In the genomic region with DNA sequence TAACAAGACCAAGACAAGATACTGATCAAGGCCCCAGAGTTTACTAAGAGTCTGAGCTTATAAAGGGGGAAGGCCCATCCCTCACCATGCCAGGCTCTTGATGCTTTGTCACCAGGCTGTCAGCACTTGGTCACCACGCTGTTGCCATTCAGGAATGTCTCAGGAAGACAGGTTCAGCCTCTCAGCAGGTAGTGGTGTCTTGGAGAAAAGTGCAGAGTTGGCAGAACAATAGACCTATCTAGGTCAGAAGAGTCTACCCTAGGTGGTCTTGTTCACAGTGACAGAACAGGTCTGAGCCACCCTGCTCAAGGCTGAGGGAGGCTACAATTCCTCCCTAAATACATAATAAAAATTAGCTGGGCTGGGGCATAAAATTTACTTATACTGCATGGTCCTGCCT, we compare ENCODE assay signal across 32 mouse cellular contexts. TPM values are rescaled to one million over a fixed set of nuclear protein-coding genes. Genes with fewer than 3 reads are reported as not detected.
"Had no signal": no experiment of that assay in that cellular context is flagged by ENCODE, and none has a peak within 500 bp of the region (broad histone marks: within the 10 kb centered on the region; RNA-seq: fewer than 3 reads in every experiment).

No protein-coding gene starts in this region.

RNA-seq across cellular contexts. Expression of a gene that starts 5.8 kb away (rescaled TPM):
- total RNA-seq: gastrocnemius, adult 18-20 months; gastrocnemius, adult 8-10 months; gastrocnemius, postnatal 14 days; gastrocnemius, postnatal 36 days; heart, adult 2 months; heart, postnatal 14 days; heart, postnatal 36 days; hematopoietic stem cell, adult 5-6 weeks; layer of hippocampus, adult 2 months; layer of hippocampus, postnatal 10 days; layer of hippocampus, postnatal 25 days; left cerebral cortex, adult 2 months; left cerebral cortex, postnatal 14 days; left cerebral cortex, postnatal 36 days had no signal
- polyA plus RNA-seq: gonadal fat pad, adult 2 months; heart, adult 2 months; heart, embryonic 11.5 days; heart, embryonic 13.5 days; heart, embryonic 15.5 days; heart, postnatal 0 days; hindbrain, embryonic 13.5 days; hindbrain, embryonic 16.5 days; inflammation-experienced regulatory T-cells, adult 6 months; intestine, embryonic 15.5 days; intestine, postnatal 0 days; kidney, embryonic 14.5 days; kidney, embryonic 16.5 days; limb, embryonic 10.5 days; limb, embryonic 12.5 days; limb, embryonic 14.5 days; liver, embryonic 11.5 days; liver, embryonic 13.5 days; liver, embryonic 15.5 days had no signal

RNA-seq across cellular contexts. Expression of a gene that starts 46.1 kb away (rescaled TPM):
- total RNA-seq: gastrocnemius, adult 18-20 months; gastrocnemius, adult 8-10 months; gastrocnemius, postnatal 14 days; gastrocnemius, postnatal 36 days; heart, adult 2 months; heart, postnatal 14 days; heart, postnatal 36 days; hematopoietic stem cell, adult 5-6 weeks; layer of hippocampus, adult 2 months; layer of hippocampus, postnatal 10 days; layer of hippocampus, postnatal 25 days; left cerebral cortex, adult 2 months; left cerebral cortex, postnatal 14 days; left cerebral cortex, postnatal 36 days had no signal
- polyA plus RNA-seq: gonadal fat pad, adult 2 months; heart, adult 2 months; heart, embryonic 11.5 days; heart, embryonic 13.5 days; heart, embryonic 15.5 days; heart, postnatal 0 days; hindbrain, embryonic 13.5 days; hindbrain, embryonic 16.5 days; intestine, embryonic 15.5 days; intestine, postnatal 0 days; kidney, embryonic 14.5 days; kidney, embryonic 16.5 days; limb, embryonic 10.5 days; limb, embryonic 12.5 days; limb, embryonic 14.5 days; liver, embryonic 11.5 days; liver, embryonic 13.5 days; liver, embryonic 15.5 days had no signal
